Mouse (Mus musculus): ENCODE measurements at regions not wholly inside any gene's neighbourhood (a gene's known extent, or its start where the extent isn't known, plus 50 kb on each side); places are given as distances from the start of the nearest gene placed in this dataset.

GRCm38 (mm10) chr1:190411756-190412155 is 241.2 kb upstream of the Prox1 start:
- in situ Hi-C loops (cut with MboI, MseI): no loop called here

DNA sequence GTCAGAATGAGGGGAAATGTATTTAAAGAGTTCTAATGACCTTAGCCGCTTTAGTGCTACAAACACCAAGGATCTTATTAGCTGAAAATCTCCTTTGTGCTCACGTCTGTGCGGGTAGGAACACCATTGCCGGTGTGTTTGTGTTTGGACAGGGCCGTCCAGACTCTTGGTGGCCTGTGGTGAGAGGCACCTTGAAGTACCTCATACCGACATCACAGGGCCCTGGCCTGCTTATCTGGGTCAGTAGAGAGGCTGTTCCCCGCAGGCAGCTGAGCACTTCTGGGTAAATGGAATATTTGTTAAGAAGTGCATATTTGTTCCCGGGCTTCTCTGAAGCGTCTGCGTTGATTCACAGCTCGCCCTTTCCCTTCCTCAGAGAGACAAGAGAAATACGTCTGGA is 232.8 kb upstream of the Prox1 start:
- in situ Hi-C loops (cut with MboI, MseI): no loop called here

GRCm38 (mm10) chr1:190398308-190398707 is 227.8 kb upstream of the Prox1 start:
- in situ Hi-C loops (cut with MboI, MseI): no loop called here

GRCm38 (mm10) chr1:190397811-190398210 is 227.3 kb upstream of the Prox1 start:
- in situ Hi-C loops (cut with MboI, MseI): no loop called here

- in situ Hi-C loops (cut with MboI, MseI): no loop called here
Measured at GRCm38 (mm10) chr1:190393061-190393460, 222.5 kb upstream of the Prox1 start.

DNA sequence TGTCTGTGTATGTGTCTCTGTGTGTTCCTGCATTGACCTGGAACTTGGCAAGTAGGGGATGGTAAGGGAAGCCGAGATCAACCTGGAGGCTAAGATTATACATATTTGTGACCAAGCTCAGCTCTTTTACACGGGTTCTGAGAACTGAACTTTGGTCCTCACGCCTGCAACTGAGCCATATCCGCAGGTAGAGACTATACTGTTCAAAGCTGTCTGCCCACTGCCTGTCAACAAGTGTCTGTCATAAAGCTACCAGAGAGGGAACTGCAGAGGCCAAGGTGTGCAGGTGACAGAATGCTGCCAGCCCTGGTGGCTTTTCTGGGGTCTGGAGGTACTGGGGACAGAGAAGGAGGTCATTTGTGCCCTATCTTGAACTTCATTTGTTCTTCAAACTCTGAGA is 218.3 kb upstream of the Prox1 start:
- in situ Hi-C loops (cut with MboI, MseI): no loop called here

DNA sequence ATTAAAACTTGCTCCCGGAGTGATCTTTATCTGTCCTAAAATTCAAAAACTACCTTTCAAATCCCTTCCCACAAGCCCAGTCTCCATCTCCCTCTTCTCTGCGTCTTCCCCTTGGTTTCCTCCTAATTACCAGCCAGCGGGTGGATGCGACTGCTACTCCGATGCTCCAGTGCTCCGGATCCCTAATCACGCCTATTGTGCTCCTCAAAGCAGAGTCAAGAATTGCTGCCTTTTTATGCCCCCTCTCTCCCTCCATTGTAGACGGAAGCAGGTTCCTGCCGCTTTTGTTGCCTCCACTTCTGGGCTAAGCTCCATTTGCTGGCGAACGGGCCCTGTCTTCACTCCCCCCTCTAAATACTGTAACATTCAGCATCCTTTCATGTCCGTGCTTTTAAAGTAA is 214.0 kb upstream of the Prox1 start:
- in situ Hi-C loops (cut with MboI, MseI): no loop called here

DNA sequence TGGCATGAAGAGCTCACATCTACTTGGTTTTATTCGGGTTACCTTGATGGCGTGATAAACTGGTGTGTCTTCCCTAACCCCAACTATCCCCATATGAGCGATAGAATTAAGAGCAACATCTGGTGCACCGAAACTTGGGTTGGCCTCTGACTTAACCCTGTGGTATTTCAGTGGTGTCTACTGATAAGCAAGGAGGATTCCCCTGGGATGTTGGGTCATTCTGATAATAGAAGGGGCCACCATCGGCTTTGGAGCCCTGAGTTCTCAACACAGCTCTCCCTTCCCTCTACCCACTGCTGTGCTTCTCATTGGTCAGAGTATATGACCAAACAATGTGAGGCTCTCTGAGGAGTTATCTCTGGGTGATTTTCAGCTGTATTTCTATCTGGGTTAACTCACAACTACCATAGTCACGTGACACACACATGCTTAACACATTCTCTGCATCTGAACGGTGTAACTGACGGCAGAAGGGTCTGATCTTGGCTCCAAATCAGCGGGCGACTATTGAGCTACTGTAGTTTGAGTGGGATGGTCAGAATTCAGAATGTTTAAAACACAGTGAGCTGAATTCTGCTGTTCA is 212.8 kb upstream of the Prox1 start:
- in situ Hi-C loops (cut with MboI, MseI): no loop called here

DNA sequence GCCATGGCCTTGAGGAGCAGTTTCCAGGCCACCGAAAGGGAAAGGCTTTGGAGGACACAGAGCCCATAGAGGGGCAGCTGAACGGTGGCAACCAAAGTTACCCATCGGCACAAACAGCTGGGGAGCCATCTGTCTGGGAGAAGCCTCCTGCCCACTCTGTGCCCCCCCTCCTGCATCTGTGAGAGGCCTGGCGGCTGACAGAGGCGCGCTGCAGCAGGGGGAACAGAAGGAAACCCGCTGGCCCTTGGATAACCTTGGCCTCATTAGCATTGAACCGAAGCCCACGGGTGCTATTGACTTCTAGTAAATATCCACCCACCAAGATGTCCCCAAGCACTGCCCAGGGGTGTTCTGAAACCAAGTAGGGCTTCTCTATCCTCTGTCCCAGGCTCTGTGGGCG is 209.6 kb upstream of the Prox1 start:
- in situ Hi-C loops (cut with MboI, MseI): no loop called here

- in situ Hi-C loops (cut with MboI, MseI): no loop called here
Measured at GRCm38 (mm10) chr1:190375160-190375880, 204.8 kb upstream of the Prox1 start.

GRCm38 (mm10) chr1:190374270-190374669 is 203.8 kb upstream of the Prox1 start:
- in situ Hi-C loops (cut with MboI, MseI): no loop called here

GRCm38 (mm10) chr1:190366631-190367030 is 196.1 kb upstream of the Prox1 start:
- in situ Hi-C loops (cut with MboI, MseI): no loop called here

DNA sequence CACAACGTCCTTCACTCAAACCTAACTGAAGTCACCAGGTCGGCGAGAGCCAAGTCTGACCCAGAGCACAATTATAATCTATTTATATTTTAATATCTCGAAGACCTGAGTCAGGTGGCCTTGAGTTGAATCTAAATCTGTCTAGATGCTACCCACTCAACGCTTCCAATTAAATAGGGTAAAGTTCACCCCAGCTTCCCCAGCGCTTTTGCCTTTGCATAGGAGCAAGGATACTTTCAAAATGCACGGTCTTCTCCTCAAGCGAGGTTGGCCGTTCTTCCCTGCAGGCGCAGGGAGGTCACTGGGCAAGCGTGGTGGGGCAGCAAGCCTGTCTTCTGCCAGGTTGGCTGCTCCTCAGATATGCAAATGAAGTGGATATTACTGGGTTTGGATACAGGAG is 194.6 kb upstream of the Prox1 start:
- in situ Hi-C loops (cut with MboI, MseI): no loop called here

- in situ Hi-C loops (cut with MboI, MseI): no loop called here
Measured at GRCm38 (mm10) chr1:190360661-190361060, 190.1 kb upstream of the Prox1 start.

DNA sequence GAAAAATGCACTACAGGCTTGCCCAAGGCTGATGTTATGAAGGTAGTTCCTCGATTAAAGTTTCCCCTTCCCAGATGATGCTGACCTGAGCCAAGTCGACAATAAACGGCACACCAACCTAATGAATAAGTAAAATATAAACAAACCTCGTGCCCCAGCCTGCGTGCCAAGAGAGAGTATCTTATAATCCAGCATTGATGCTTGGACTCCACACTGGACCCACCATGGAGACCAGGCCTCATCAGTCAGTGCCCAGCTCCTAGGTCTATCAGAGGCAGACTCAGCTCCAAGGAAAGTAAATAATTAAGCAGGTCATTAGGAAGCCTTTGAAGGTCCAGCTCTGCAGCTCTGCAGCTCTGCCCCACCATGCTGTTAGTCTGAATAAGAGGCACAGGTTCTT is 187.3 kb upstream of the Prox1 start:
- in situ Hi-C loops (cut with MboI, MseI): no loop called here

DNA sequence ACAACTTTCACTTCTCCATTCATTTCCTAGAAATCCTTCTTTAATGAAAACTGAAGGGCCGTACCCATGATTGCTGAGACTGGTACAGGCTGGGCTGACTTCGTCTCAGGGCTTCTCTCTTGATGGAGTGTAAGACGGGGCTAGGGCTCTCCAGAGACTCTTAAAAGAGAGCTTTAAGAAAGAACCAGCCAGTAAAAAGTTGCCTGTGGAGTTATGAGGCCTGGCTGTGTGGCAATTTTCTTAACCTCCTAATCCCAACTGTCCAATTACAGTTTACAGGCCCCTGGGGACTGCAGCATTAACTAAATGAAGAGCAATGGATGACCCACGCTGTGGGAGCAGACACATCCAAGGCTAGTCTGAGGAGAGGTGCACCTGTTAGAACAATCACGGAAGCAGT is 177.1 kb upstream of the Prox1 start:
- in situ Hi-C loops (cut with MboI, MseI): no loop called here

- in situ Hi-C loops (cut with MboI, MseI): no loop called here
Measured at GRCm38 (mm10) chr1:190340715-190341114, 170.2 kb upstream of the Prox1 start.

DNA sequence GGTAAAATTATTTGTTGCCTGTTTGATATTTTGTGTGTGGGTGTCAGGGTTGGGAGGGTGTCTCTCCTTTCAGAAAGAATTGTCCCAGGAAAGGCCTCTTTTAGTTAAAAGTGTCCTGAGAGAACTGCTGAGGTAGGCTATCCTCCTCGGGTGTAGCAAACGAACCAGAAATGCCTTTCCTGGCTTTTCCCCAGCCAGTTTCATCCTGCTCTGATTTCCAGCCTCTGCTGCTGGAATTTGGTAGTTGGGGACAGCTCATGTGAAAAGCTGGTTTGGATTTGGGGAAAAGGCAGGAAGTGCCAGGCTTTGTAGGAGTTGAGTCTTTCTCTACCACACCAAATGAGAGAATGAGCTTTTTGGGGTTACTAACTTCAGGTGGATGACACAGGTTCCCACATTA is 164.0 kb upstream of the Prox1 start:
- in situ Hi-C loops (cut with MboI, MseI): no loop called here

- in situ Hi-C loops (cut with MboI, MseI): no loop called here
Measured at GRCm38 (mm10) chr1:190334053-190334452, 163.5 kb upstream of the Prox1 start.

- in situ Hi-C loops (cut with MboI, MseI): no loop called here
Measured at GRCm38 (mm10) chr1:190332001-190332400, 161.5 kb upstream of the Prox1 start.

DNA sequence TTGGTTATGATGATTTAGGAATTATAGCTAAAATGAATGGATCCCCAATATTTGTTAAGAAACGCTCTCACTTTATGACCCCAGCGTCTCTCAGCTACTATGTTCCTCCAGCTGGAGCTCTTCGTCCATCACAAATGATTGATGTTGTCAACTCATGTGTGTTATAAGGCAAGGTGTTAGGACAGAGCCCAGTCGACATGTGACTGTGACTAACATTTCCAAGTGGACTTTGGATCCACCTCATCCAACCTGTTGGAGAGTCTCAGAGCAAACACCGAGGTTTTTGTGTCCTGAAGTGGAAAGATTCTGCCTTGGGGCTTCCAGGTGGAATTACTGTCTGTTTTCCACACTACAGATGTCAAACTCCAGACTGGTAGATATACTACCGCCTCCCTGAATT is 154.0 kb upstream of the Prox1 start:
- in situ Hi-C loops (cut with MboI, MseI): no loop called here

DNA sequence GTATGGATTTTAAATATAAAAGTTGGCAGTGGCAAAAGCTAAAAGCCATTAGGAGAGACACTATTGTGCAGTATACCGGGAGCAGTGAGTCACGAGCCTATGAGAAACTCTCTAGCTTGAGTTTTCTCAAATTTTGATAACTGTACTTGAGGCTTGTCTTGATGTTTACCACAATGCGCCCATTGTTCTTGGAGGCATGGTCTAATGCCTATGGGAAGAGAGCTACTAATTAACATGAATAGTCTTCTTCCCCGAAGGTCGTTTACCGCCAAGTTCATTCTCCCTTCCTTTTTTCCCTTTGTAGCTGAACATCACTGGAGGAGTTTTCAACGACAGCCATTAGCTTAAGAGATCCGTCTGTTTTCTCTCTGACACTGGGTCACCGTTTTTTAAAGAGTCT is 153.2 kb upstream of the Prox1 start:
- in situ Hi-C loops (cut with MboI, MseI): no loop called here

DNA sequence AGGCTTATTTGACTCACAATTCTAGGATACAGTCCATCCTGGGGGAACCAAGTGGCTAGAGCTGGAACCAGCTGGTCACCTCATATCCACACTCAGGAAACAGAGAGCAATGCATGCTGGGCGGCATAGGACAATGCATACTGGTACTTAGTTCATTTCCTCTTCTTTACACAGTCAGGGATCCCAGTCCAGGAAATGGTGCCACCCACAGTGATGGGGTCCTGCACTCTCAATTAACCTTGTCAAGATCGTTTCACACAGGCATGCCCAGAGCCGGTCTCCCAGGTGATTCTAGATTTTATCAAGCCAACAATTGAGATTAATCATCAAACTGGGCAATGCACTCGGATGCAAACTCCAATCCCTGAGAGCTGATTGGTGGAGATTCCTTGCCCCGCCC is 145.7 kb upstream of the Prox1 start:
- in situ Hi-C loops (cut with MboI, MseI): no loop called here

GRCm38 (mm10) chr1:190309831-190310230 is 139.3 kb upstream of the Prox1 start:
- in situ Hi-C loops (cut with MboI, MseI): no loop called here
